Mouse (Mus musculus): Measurements from ENCODE around the gene Cep170b. TPM values are rescaled to one million over a fixed set of nuclear protein-coding genes. Genes with fewer than 3 reads are reported as not detected.

Gene Cep170b
- polyA plus RNA-seq, 1 experiment from 2014 or later, result 20.8 TPM

Small RNA genes lying within 50 kb of the gene (microRNA-seq; reads per million reads assigned to microRNA genes)
- gene Mir6940, result 1.1 reads per million

Other genes starting within 250 kb of the Cep170b start
- 0.11 and 0.24 TPM in 2 replicates for gene A530016L24Rik, start 231.0 kb upstream of the Cep170b start, polyA plus RNA-seq (2015; fragmentation: Nextera tagmentation; extraction: Ambion mirVana)
- gene Tmem179, start 203.7 kb upstream of the Cep170b start, polyA plus RNA-seq (2015; fragmentation: Nextera tagmentation; extraction: Ambion mirVana), result 0.15 and 0.45 TPM in 2 replicates
- 3.7 and 4.3 TPM in 2 replicates for gene Inf2, start 131.7 kb upstream of the Cep170b start, polyA plus RNA-seq (2015; fragmentation: Nextera tagmentation; extraction: Ambion mirVana)
- gene Adssl1, start 100.4 kb upstream of the Cep170b start, polyA plus RNA-seq (2015; fragmentation: Nextera tagmentation; extraction: Ambion mirVana), result 8.3 and 9.3 TPM in 2 replicates
- 232 and 246 TPM in 2 replicates for gene Siva1, start 75.8 kb upstream of the Cep170b start, polyA plus RNA-seq (2015; fragmentation: Nextera tagmentation; extraction: Ambion mirVana)
- 145 and 157 TPM in 2 replicates for gene Akt1, start 45.6 kb upstream of the Cep170b start, polyA plus RNA-seq (2015; fragmentation: Nextera tagmentation; extraction: Ambion mirVana)
- 11.4 TPM in 2 replicates for gene Zbtb42, start 41.6 kb upstream of the Cep170b start, polyA plus RNA-seq (2015; fragmentation: Nextera tagmentation; extraction: Ambion mirVana)
- gene Pld4, start 40.2 kb downstream of the Cep170b start, polyA plus RNA-seq (2015; fragmentation: Nextera tagmentation; extraction: Ambion mirVana), result 12.7 and 17.9 TPM in 2 replicates
- 0.72 and 0.98 TPM in 2 replicates for gene Ahnak2, start 82.2 kb downstream of the Cep170b start, polyA plus RNA-seq (2015; fragmentation: Nextera tagmentation; extraction: Ambion mirVana)
- gene Clba1, start 88.5 kb downstream of the Cep170b start, polyA plus RNA-seq (2015; fragmentation: Nextera tagmentation; extraction: Ambion mirVana), result 6.9 and 7.4 TPM in 2 replicates
- gene Cdca4, start 109.0 kb downstream of the Cep170b start, polyA plus RNA-seq (2015; fragmentation: Nextera tagmentation; extraction: Ambion mirVana), result 125 and 129 TPM in 2 replicates
- gene Gpr132, start 147.8 kb downstream of the Cep170b start, polyA plus RNA-seq (2015; fragmentation: Nextera tagmentation; extraction: Ambion mirVana), result 0.13 and 0.79 TPM in 2 replicates
- 6.2 and 7.2 TPM in 2 replicates for gene Jag2, start 209.3 kb downstream of the Cep170b start, polyA plus RNA-seq (2015; fragmentation: Nextera tagmentation; extraction: Ambion mirVana)
- gene Nudt14, start 221.7 kb downstream of the Cep170b start, polyA plus RNA-seq (2015; fragmentation: Nextera tagmentation; extraction: Ambion mirVana), result 103 and 120 TPM in 2 replicates